Mouse (Mus musculus) macrophage (primary cell): ENCODE measurements around the gene A730061H03Rik. TPM values are rescaled to one million over a fixed set of nuclear protein-coding genes. Genes with fewer than 3 reads are reported as not detected.

Source experiments
- H3K27ac ChIP-seq: fragments of 350-480 bp; formaldehyde crosslinking; 2 replicates; pipeline ENCODE4 v1.9.0; 2021
- H3K36me3 ChIP-seq: fragments of 350-480 bp; formaldehyde crosslinking; 2 replicates; pipeline ENCODE4 v1.9.0; 2021; ENCODE audit errors: inconsistent target
- H3K4me3 ChIP-seq: fragments of 350-480 bp; formaldehyde crosslinking; 2 replicates; pipeline ENCODE4 v1.9.0; 2021; ENCODE audit errors: inconsistent target
- H3K79me2 ChIP-seq: fragments of 350-480 bp; formaldehyde crosslinking; 2 replicates; pipeline ENCODE4 v1.9.0; 2021; ENCODE audit errors: inconsistent target
- WGBS: methylation state at CpG from one replicate; pipeline ENCODE4 v1.1.7; 2026; ENCODE audit warnings: inconsistent platforms; ENCODE audit not compliant: missing documents; 5-methylcytosine and 5-hydroxymethylcytosine counted together
- polyA plus RNA-seq: library from polyadenylated mRNA; stranded (reverse); fragments of 250-400 nt; gene quantifications from 3 replicates; pipeline ENCODE4 v1.2.4, GENCODE M21; 2018; ENCODE audit warnings: inconsistent platforms

The A730061H03Rik gene
- polyA plus RNA-seq, 1 experiment from 2014 or later: not detected

- Histone ChIP-seq H3K27ac (no peak overlapping the region), H3K79me2 (no peaks in the 10 kb centered on the region), H3K4me3 (no peak overlapping the region), H3K36me3 (peaks cover 35% of the 10 kb centered on the region)
- WGBS: 88% methylated on average over 5 of the region's 5 CpGs
Measured at GRCm38 (mm10) chr14:55551347-55551746, 8.9 kb downstream of the A730061H03Rik start.

GRCm38 (mm10) chr14:55550191-55550590 is 10.0 kb downstream of the A730061H03Rik start:
- H3K27ac ChIP-seq: no peak overlapping the region
- 95% methylated on average over 6 of the region's 6 CpGs for WGBS
- H3K4me3 ChIP-seq: no peak overlapping the region
- H3K79me2 ChIP-seq: no peaks in the 10 kb centered on the region
- H3K36me3 ChIP-seq: peaks cover 46% of the 10 kb centered on the region

DNA sequence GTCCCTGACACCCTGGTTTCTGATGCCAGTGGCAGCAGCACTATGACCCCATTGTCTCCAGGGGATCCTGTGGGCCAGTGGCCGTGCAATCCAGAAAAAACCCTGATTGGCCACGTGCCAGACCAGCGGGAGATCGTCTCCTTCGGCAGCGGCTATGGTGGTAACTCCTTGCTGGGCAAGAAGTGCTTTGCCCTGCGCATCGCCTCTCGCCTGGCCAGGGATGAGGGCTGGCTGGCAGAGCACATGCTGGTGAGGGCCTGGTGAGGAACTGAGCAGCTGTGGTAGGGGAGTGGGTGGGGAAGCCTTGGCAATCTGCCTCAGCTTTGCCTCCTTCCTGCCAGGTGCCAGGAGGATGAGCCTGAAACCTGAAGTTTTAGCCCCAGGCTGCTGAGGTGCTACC is 15.9 kb downstream of the A730061H03Rik start:
- Histone ChIP-seq H3K79me2 (peaks cover 13% of the 10 kb centered on the region; the same call in 1 of the 2 replicates), H3K27ac (no peak overlapping the region), H3K4me3 (no peak overlapping the region), H3K36me3 (peaks cover 63% of the 10 kb centered on the region)
- 91% methylated on average over 9 of the region's 9 CpGs for WGBS

- no peak overlapping the region for H3K27ac ChIP-seq
- H3K79me2 ChIP-seq: peaks cover 13% of the 10 kb centered on the region; the same call in 1 of the 2 replicates
- H3K36me3 ChIP-seq: peaks cover 43% of the 10 kb centered on the region
- H3K4me3 ChIP-seq: no peak overlapping the region
- WGBS: 90% methylated on average over 12 of the region's 12 CpGs
Measured at GRCm38 (mm10) chr14:55542268-55542667, 17.9 kb downstream of the A730061H03Rik start.

DNA sequence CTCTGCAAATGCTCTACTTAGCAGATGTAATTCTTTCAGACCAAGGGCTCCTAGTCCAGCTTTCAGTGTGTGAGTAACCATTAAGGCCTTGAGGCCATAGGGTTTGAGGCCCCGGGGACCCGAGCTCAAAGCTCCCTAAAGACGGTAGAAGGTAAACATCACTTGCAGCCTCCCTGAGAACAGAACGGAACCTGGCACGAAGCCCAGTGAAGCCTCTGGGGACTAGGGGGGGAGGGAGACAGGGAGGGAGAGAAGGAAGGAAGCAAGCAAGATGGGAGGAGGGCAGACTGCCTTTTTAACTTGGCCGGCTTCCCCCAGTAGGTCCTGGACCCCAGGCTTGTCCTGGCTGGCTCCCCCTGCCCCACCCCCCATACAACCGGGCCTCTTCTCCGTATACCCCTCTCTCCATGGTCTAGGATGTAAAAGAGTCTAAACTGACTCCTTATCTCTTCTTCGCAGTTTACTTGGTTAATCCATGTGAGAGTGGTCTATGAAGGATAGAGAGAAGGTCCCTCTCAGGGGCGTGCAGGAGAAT is 19.4 kb downstream of the A730061H03Rik start:
- Histone ChIP-seq H3K36me3 (peaks cover 29% of the 10 kb centered on the region), H3K79me2 (peaks cover 13% of the 10 kb centered on the region; the same call in 1 of the 2 replicates), H3K4me3 (peak overlapping the region; percentile 84), H3K27ac (peak overlapping the region; percentile 75)
- 3% methylated on average over 10 of the region's 10 CpGs for WGBS

GRCm38 (mm10) chr14:55540067-55540786 is 20.0 kb downstream of the A730061H03Rik start, which contains the start of gene Pck2:
Pck2 (plus strand) TSS chr14:55540266.
- H3K4me3 ChIP-seq: peak within 1 kb of the TSS; percentile 84
- peak within 1 kb of the TSS; percentile 75 for H3K27ac ChIP-seq
- peaks cover 13% of the 10 kb centered on the region; the same call in 1 of the 2 replicates for H3K79me2 ChIP-seq
- H3K36me3 ChIP-seq: peaks cover 23% of the 10 kb centered on the region
- WGBS: 1% methylated on average over 32 of the region's 32 CpGs

DNA sequence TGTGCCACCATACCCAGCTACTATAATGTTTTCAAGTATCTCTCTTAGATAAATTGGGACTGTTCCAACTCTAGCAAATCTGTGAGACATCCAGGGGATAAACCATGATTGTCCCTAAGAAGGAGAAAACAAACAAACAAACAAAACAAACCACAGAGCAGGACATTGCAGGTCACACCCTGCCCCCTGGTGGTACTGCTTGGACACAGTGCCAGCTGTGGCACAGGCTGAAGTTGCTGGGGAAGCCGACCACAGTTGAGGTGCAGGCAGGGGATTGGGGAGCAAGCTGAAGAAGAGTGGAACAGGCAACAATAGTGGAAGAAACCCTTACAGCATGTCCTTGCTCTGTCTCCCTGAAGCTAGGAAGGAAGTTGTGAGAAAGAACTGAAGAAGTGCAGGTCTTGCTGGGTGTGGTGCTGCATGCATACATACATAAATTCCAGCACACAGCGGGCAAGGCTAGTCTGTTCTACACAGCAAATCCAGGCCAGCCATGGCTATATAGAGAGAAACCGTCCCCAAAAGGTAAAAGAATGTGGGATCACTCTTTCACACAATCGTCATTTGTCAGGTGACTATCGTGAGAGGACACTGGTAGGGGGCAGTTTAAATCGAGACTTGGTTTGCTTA is 24.0 kb downstream of the A730061H03Rik start:
- Histone ChIP-seq H3K27ac (no peak overlapping the region), H3K36me3 (no peaks in the 10 kb centered on the region), H3K4me3 (no peak overlapping the region), H3K79me2 (peaks cover 9% of the 10 kb centered on the region; the same call in 1 of the 2 replicates)
- 67% methylated on average over 6 of the region's 6 CpGs for WGBS

DNA sequence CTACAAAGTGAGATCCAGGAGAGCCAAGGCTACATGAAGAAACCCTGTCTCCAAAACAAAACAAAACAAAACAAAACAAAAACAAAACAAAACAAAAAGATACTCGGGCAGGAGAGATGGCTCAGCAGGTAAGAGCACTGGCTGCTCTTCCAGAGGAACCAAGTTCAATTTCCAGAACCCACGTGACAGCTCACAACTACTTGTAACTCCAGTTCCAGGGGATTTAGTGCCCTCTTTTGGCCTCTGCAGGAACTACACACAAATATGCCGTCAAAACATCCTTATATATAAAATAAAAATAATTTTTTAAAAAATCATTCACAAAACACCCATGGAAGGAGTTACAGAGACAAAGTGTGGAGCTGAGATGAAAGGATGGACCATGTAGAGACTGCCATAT is 32.3 kb downstream of the A730061H03Rik start:
- Histone ChIP-seq H3K27ac (no peak overlapping the region), H3K4me3 (no peak overlapping the region), H3K79me2 (no peaks in the 10 kb centered on the region), H3K36me3 (no peaks in the 10 kb centered on the region)
- 5% methylated on average over 3 of the region's 3 CpGs for WGBS

DNA sequence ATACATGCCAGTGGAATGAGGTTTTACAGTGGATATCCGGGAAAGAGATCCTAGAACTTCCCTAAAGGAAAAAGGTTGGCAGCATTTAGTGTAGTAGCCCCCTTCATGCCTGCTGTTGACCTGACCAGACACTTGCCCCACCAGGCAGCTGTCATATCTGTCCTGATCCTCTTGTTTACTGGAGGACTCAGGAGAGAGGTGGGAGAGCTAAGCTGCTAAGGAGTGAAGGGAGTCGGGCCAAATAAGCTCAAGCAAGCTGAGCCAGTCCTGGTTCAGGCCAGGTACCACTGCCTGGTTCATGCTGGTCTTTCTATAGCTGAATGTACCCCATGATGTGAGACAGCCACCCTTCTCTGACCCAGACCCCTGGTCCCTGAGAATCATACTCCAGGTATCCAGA is 33.5 kb downstream of the A730061H03Rik start:
- Histone ChIP-seq H3K27ac (no peak overlapping the region), H3K36me3 (no peaks in the 10 kb centered on the region), H3K4me3 (no peak overlapping the region), H3K79me2 (no peaks in the 10 kb centered on the region)
- 83% methylated on average over 2 of the region's 2 CpGs for WGBS

DNA sequence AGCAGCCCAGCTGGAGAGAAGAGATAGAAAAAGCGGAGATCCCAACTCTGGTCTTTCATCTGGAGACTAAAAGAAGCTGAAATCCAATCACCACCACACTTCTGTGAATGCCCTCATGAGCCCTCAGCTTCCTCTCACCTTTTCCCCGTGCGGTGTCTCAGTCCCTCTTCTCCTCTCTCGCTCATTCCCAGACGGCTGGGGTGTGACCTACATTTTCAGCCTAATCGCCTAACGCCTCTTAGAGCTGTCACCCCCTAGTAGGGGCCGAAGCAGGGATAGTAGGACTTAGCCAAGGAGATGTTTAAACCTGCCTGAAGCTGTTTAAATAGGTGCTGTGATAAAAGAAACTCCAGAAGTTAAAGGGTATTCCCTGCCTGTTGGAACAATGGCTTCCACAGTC is 35.4 kb downstream of the A730061H03Rik start, which contains the start of gene Nrl:
Gene Nrl, minus strand, starts transcription at position 197 of the 400 bp plus-strand sequence.
- H3K36me3 ChIP-seq: no peaks in the 10 kb centered on the region
- 55% methylated on average over 8 of the region's 8 CpGs for WGBS
- H3K4me3 ChIP-seq: no peak within 1 kb of the TSS
- H3K27ac ChIP-seq: no peak within 1 kb of the TSS
- H3K79me2 ChIP-seq: no peaks in the 10 kb centered on the region

- Histone ChIP-seq H3K36me3 (no peaks in the 10 kb centered on the region), H3K4me3 (no peak overlapping the region), H3K79me2 (no peaks in the 10 kb centered on the region), H3K27ac (no peak overlapping the region)
- WGBS: 52% methylated on average over 4 of the region's 4 CpGs
Measured at GRCm38 (mm10) chr14:55524062-55524461, 36.1 kb downstream of the A730061H03Rik start.

- Histone ChIP-seq H3K27ac (no peak overlapping the region), H3K79me2 (no peaks in the 10 kb centered on the region), H3K36me3 (no peaks in the 10 kb centered on the region), H3K4me3 (no peak overlapping the region)
- WGBS: 4% methylated on average over 58 of the region's 61 CpGs
Measured at GRCm38 (mm10) chr14:55520451-55521361, 39.5 kb downstream of the A730061H03Rik start.

DNA sequence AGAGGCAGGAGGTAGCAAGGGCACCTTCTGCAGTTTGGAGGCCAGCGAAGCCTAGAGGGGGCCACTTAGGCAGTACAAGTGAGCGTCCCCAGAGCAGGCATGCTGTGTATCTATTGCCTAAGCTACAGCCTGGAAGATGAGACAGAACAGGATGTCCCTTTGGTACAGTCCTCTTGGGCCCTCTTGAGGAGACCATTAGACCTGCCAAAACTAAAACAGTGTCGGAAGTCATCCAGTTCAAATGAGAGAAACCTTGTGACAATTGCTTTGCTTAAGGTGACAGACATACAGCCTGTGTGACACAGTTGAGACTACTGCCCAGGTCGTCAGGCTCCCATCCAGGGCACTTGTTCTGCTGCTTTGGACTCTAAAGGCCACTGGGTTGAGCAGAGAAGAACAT is 40.6 kb downstream of the A730061H03Rik start:
- Histone ChIP-seq H3K4me3 (no peak overlapping the region), H3K27ac (no peak overlapping the region), H3K79me2 (no peaks in the 10 kb centered on the region), H3K36me3 (no peaks in the 10 kb centered on the region)
- WGBS: 76% methylated on average over 4 of the region's 4 CpGs

GRCm38 (mm10) chr14:55518897-55519296 is 41.3 kb downstream of the A730061H03Rik start:
- Histone ChIP-seq H3K36me3 (no peaks in the 10 kb centered on the region), H3K27ac (no peak overlapping the region), H3K79me2 (no peaks in the 10 kb centered on the region), H3K4me3 (no peak overlapping the region)
- WGBS: 83% methylated on average over 2 of the region's 2 CpGs
